Mouse (Mus musculus) thymus, postnatal 10 days (tissue): ENCODE measurements around the gene Nhlrc1.

Experiments used
- DNase-seq, 2 experiments: peaks; one replicate each; pipeline ENCODE4 v3.0.0; 2021; ENCODE audit warnings: low spot score in 2 of 2

Gene Nhlrc1

GRCm38 (mm10) chr13:47014334-47015194 is at the start of gene Nhlrc1:
Gene Nhlrc1 (minus strand): TSS chr13:47014850.
- DNase-seq: peak; percentile 38 to 72

- DNase-seq: no peak
Measured at GRCm38 (mm10) chr13:47063985-47064760, 49.5 kb upstream of the Nhlrc1 start.

GRCm38 (mm10) chr13:47062756-47063155 is 48.1 kb upstream of the Nhlrc1 start:
- DNase-seq: no peak

- DNase-seq: peak; percentile 44 to 45
Measured at GRCm38 (mm10) chr13:47056781-47057180, 42.1 kb upstream of the Nhlrc1 start.

GRCm38 (mm10) chr13:47056126-47056525 is 41.5 kb upstream of the Nhlrc1 start:
- peak; percentile 76 to 79 for DNase-seq

- DNase-seq: no peak
Measured at GRCm38 (mm10) chr13:47053971-47054370, 39.3 kb upstream of the Nhlrc1 start.

- no peak for DNase-seq
Measured at GRCm38 (mm10) chr13:47050009-47050408, 35.4 kb upstream of the Nhlrc1 start.

- no peak for DNase-seq
Measured at GRCm38 (mm10) chr13:47047996-47048395, 33.3 kb upstream of the Nhlrc1 start.

GRCm38 (mm10) chr13:47044617-47044947 is 29.9 kb upstream of the Nhlrc1 start, which contains the start of gene Tpmt:
Gene Tpmt (minus strand): TSS chr13:47044737.
- DNase-seq: peak; percentile 17 to 19

- DNase-seq: peak; percentile 30 to 41
Measured at GRCm38 (mm10) chr13:47043833-47044616, 29.4 kb upstream of the Nhlrc1 start.

- peak; percentile 97 to 99 for DNase-seq
Measured at GRCm38 (mm10) chr13:47043030-47043680, 28.5 kb upstream of the Nhlrc1 start, which contains the start of gene Kdm1b. Gene Kdm1b (plus strand): TSS chr13:47043499.

GRCm38 (mm10) chr13:47042024-47042633 is 27.5 kb upstream of the Nhlrc1 start:
- no peak for DNase-seq

- no peak for DNase-seq
Measured at GRCm38 (mm10) chr13:47040061-47040460, 25.4 kb upstream of the Nhlrc1 start.

- no peak for DNase-seq
Measured at GRCm38 (mm10) chr13:47037946-47038345, 23.3 kb upstream of the Nhlrc1 start.

GRCm38 (mm10) chr13:47033602-47034001 is 19.0 kb upstream of the Nhlrc1 start:
- DNase-seq: no peak

GRCm38 (mm10) chr13:47030376-47031107 is 15.9 kb upstream of the Nhlrc1 start:
- DNase-seq: no peak

- DNase-seq: no peak
Measured at GRCm38 (mm10) chr13:47020798-47021197, 6.1 kb upstream of the Nhlrc1 start.

- no peak for DNase-seq
Measured at GRCm38 (mm10) chr13:47019774-47020173, 5.1 kb upstream of the Nhlrc1 start.

GRCm38 (mm10) chr13:47017259-47017658 is 2.6 kb upstream of the Nhlrc1 start:
- peak in 1 of 2 experiments; percentile 18 for DNase-seq

GRCm38 (mm10) chr13:47015195-47015501 is 498 bp upstream of the Nhlrc1 start:
- DNase-seq: no peak
